Mouse (Mus musculus): ENCODE data around the gene Galnt4. TPM values are rescaled to one million over a fixed set of nuclear protein-coding genes. Genes with fewer than 3 reads are reported as not detected.
"Not testable (repeated sequence)": the region's sequence is repeated elsewhere in the genome, so short reads cannot be mapped to it uniquely, and the experiment has no call there.

The Galnt4 gene
- polyA plus RNA-seq, 1 experiment from 2014 or later, result 9.5 TPM

DNA sequence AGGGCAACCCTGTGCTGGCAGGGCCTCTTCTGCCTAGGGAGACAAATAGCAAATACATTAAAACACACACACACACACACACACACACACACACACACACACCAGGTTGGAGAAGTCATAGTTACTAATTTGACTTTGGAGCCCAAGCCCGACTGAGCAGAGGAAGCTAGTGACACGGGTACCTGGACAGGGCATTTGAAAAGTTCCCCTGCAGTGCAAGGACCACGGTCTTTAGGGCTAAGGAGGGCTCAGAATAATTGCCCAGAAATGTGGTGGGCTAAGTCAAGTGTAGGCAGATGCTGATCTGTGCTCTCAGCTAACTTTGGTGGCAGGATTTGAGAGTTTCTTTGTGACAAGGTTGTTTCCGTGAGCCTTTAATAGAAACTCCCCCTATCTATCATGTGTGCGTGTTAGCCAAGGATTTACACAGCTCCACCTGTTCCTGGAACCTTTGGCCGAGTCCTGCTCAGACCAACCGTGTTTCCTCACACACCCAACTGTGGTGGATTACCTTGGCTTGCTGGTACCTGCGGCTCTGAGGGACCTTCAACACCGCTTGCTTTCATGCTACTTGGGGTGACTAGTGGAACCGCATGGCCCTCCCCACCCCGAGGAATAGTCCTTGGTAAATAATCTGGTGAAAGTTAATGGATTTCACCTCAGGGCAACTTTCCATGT is 24.8 kb downstream of the Galnt4 start:
- H3K4me3 ChIP-seq, result no peak overlapping the region
- peaks cover 4% of the 10 kb centered on the region; the same call in 1 of the 2 replicates for H3K36me3 ChIP-seq
- H3K4me2 ChIP-seq (replicated peaks), result no peak overlapping the region
- H3K9ac ChIP-seq, result no peak overlapping the region
- no peak for ATAC-seq (ENCODE audit: insufficient number of reproducible peaks, insufficient read depth, low FRiP score, low TSS enrichment)
- WGBS, result 91% methylated on average over 11 of the region's 11 CpGs
- H3K27ac ChIP-seq, result no peak overlapping the region
- H3K27me3 ChIP-seq, result no peaks in the 10 kb centered on the region
- no peaks in the 10 kb centered on the region for H3K9me3 ChIP-seq
- H3K4me1 ChIP-seq, result no peaks in the 10 kb centered on the region

DNA sequence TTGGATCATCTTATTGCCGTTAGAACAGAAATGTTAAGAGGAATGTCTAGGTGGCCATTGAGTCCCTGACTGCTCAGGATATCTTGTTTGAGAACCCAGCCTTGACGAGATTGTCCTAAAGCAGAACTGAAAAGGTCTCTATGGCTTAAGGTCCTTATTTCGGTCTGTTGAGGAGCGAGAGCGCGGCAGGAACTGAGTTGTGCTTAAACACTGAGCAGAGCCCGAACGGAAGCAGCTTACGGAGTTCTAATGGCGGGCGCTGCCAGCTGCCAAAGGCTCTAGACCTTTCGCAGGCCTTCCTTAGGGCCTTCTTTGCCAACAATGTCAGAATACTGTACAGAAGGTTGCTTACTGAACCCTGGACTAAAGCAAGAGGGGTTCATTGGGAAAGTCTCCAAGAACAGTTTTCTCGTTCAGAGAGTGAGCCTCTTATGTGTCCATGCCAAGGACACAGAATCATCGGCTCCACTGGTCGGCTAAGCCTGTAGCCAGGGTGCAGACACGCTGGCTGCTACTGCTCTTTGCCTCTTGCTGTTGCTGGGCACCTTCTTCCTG is 25.4 kb downstream of the Galnt4 start:
- ATAC-seq (ENCODE audit: insufficient number of reproducible peaks, insufficient read depth, low FRiP score, low TSS enrichment), result no peak
- H3K4me3 ChIP-seq, result no peak overlapping the region
- H3K36me3 ChIP-seq, result peaks cover 4% of the 10 kb centered on the region; the same call in 1 of the 2 replicates
- H3K27me3 ChIP-seq, result no peaks in the 10 kb centered on the region
- no peaks in the 10 kb centered on the region for H3K9me3 ChIP-seq
- no peak overlapping the region for H3K4me2 ChIP-seq (replicated peaks)
- no peak overlapping the region for H3K27ac ChIP-seq
- H3K9ac ChIP-seq, result no peak overlapping the region
- WGBS, result 94% methylated on average over 16 of the region's 16 CpGs
- H3K4me1 ChIP-seq, result no peaks in the 10 kb centered on the region

GRCm38 (mm10) chr10:99136337-99136736 is 28.4 kb downstream of the Galnt4 start:
- ATAC-seq (ENCODE audit: insufficient number of reproducible peaks, insufficient read depth, low FRiP score, low TSS enrichment), result no peak

GRCm38 (mm10) chr10:99145611-99146010 is 37.7 kb downstream of the Galnt4 start:
- Histone ChIP-seq H3K9ac (no peak overlapping the region), H3K9me3 (no peaks in the 10 kb centered on the region), H3K4me3 (no peak overlapping the region), H3K27ac (no peak overlapping the region), H3K27me3 (no peaks in the 10 kb centered on the region), H3K4me1 (no peaks in the 10 kb centered on the region), H3K36me3 (peaks cover 4% of the 10 kb centered on the region; the same call in 1 of the 2 replicates), H3K4me2 (replicated peaks) (no peak overlapping the region)
- ATAC-seq (ENCODE audit: insufficient number of reproducible peaks, insufficient read depth, low FRiP score, low TSS enrichment), result no peak
- WGBS, result 79% methylated on average over 8 of the region's 8 CpGs

More at GRCm38 (mm10) chr10:99136337-99136736, 28.4 kb downstream of the Galnt4 start:
- Histone ChIP-seq H3K4me3 (no peak overlapping the region), H3K4me1 (no peaks in the 10 kb centered on the region), H3K27me3 (no peaks in the 10 kb centered on the region), H3K9ac (no peak overlapping the region), H3K9me3 (no peaks in the 10 kb centered on the region), H3K4me2 (replicated peaks) (no peak overlapping the region), H3K36me3 (peaks cover 6% of the 10 kb centered on the region), H3K27ac (no peak overlapping the region)
- whole genome bisulfite sequencing, result 78% methylated on average over 5 of the region's 5 CpGs

GRCm38 (mm10) chr10:99146596-99146995 is 38.6 kb downstream of the Galnt4 start:
- ATAC-seq (ENCODE audit: insufficient number of reproducible peaks, insufficient read depth, low FRiP score, low TSS enrichment), result no peak
- no peak overlapping the region for H3K9ac ChIP-seq
- no peaks in the 10 kb centered on the region for H3K4me1 ChIP-seq
- peaks cover 8% of the 10 kb centered on the region; the same call in 1 of the 2 replicates for H3K36me3 ChIP-seq
- WGBS, result 90% methylated on average over 8 of the region's 8 CpGs
- no peaks in the 10 kb centered on the region for H3K27me3 ChIP-seq
- no peak overlapping the region for H3K27ac ChIP-seq
- no peak overlapping the region for H3K4me2 ChIP-seq (replicated peaks)
- no peaks in the 10 kb centered on the region for H3K9me3 ChIP-seq
- no peak overlapping the region for H3K4me3 ChIP-seq

GRCm38 (mm10) chr10:99150016-99150415 is 42.1 kb downstream of the Galnt4 start:
- Histone ChIP-seq H3K9me3 (no peaks in the 10 kb centered on the region), H3K9ac (no peak overlapping the region), H3K4me2 (replicated peaks) (no peak overlapping the region), H3K4me3 (no peak overlapping the region), H3K36me3 (peaks cover 13% of the 10 kb centered on the region; the same call in 1 of the 2 replicates), H3K27me3 (no peaks in the 10 kb centered on the region), H3K4me1 (no peaks in the 10 kb centered on the region), H3K27ac (no peak overlapping the region)
- 85% methylated on average over 6 of the region's 6 CpGs for WGBS
- ATAC-seq (ENCODE audit: insufficient number of reproducible peaks, insufficient read depth, low FRiP score, low TSS enrichment), result no peak

- no peak for ATAC-seq (ENCODE audit: insufficient number of reproducible peaks, insufficient read depth, low FRiP score, low TSS enrichment)
- Histone ChIP-seq H3K27ac (no peak overlapping the region), H3K4me2 (replicated peaks) (no peak overlapping the region), H3K27me3 (no peaks in the 10 kb centered on the region), H3K9ac (no peak overlapping the region), H3K4me3 (no peak overlapping the region), H3K36me3 (peaks cover 13% of the 10 kb centered on the region; the same call in 1 of the 2 replicates), H3K4me1 (no peaks in the 10 kb centered on the region), H3K9me3 (no peaks in the 10 kb centered on the region)
- WGBS, result 95% methylated on average over 1 of the region's 1 CpGs
Observed at GRCm38 (mm10) chr10:99151580-99151979, 43.6 kb downstream of the Galnt4 start.

- 92% methylated on average over 6 of the region's 6 CpGs for WGBS
- no peak overlapping the region for H3K4me3 ChIP-seq
- no peak overlapping the region for H3K4me2 ChIP-seq (replicated peaks)
- H3K27me3 ChIP-seq, result no peaks in the 10 kb centered on the region
- no peaks in the 10 kb centered on the region for H3K9me3 ChIP-seq
- no peak for ATAC-seq (ENCODE audit: insufficient number of reproducible peaks, insufficient read depth, low FRiP score, low TSS enrichment)
- peaks cover 17% of the 10 kb centered on the region; the same call in 1 of the 2 replicates for H3K36me3 ChIP-seq
- no peaks in the 10 kb centered on the region for H3K4me1 ChIP-seq
- no peak overlapping the region for H3K9ac ChIP-seq
- H3K27ac ChIP-seq, result no peak overlapping the region
Observed at GRCm38 (mm10) chr10:99152063-99152462, 44.1 kb downstream of the Galnt4 start.

- Histone ChIP-seq H3K4me3 (no peak overlapping the region), H3K27me3 (no peaks in the 10 kb centered on the region), H3K4me1 (no peaks in the 10 kb centered on the region), H3K4me2 (replicated peaks) (no peak overlapping the region), H3K27ac (no peak overlapping the region), H3K36me3 (peaks cover 17% of the 10 kb centered on the region; the same call in 1 of the 2 replicates), H3K9me3 (no peaks in the 10 kb centered on the region), H3K9ac (no peak overlapping the region)
- ATAC-seq (ENCODE audit: insufficient number of reproducible peaks, insufficient read depth, low FRiP score, low TSS enrichment), result no peak
- 87% methylated on average over 8 of the region's 8 CpGs for WGBS
Observed at GRCm38 (mm10) chr10:99154635-99155034, 46.7 kb downstream of the Galnt4 start.

GRCm38 (mm10) chr10:99156808-99157207 is 48.8 kb downstream of the Galnt4 start:
- no peaks in the 10 kb centered on the region for H3K27me3 ChIP-seq
- H3K4me2 ChIP-seq (replicated peaks), result no peak overlapping the region
- H3K4me3 ChIP-seq, result no peak overlapping the region
- no peaks in the 10 kb centered on the region for H3K4me1 ChIP-seq
- no peak overlapping the region for H3K9ac ChIP-seq
- WGBS, result 90% methylated on average over 5 of the region's 5 CpGs
- H3K9me3 ChIP-seq, result no peaks in the 10 kb centered on the region
- H3K36me3 ChIP-seq, result peaks cover 9% of the 10 kb centered on the region; the same call in 1 of the 2 replicates
- H3K27ac ChIP-seq, result no peak overlapping the region
- no peak for ATAC-seq (ENCODE audit: insufficient number of reproducible peaks, insufficient read depth, low FRiP score, low TSS enrichment)

- ATAC-seq (ENCODE audit: insufficient number of reproducible peaks, insufficient read depth, low FRiP score, low TSS enrichment); H3K4me2 ChIP-seq (replicated peaks); H3K9ac ChIP-seq; H3K27me3 ChIP-seq; H3K9me3 ChIP-seq; H3K4me3 ChIP-seq; H3K4me1 ChIP-seq; H3K36me3 ChIP-seq; H3K27ac ChIP-seq: not testable (repeated sequence)
- 95% methylated on average over 10 of the region's 10 CpGs for WGBS
Observed at GRCm38 (mm10) chr10:99157697-99158096, 49.7 kb downstream of the Galnt4 start.

- H3K9ac ChIP-seq, result no peak overlapping the region
- WGBS, result 36% methylated on average over 8 of the region's 8 CpGs
- peaks cover 6% of the 10 kb centered on the region; the same call in 1 of the 2 replicates for H3K4me1 ChIP-seq
- H3K36me3 ChIP-seq, result no peaks in the 10 kb centered on the region
- H3K4me2 ChIP-seq (replicated peaks), result no peak overlapping the region
- H3K4me3 ChIP-seq, result no peak overlapping the region
- H3K27me3 ChIP-seq, result no peaks in the 10 kb centered on the region
- no peak overlapping the region for H3K27ac ChIP-seq
- ATAC-seq (ENCODE audit: insufficient number of reproducible peaks, insufficient read depth, low FRiP score, low TSS enrichment), result no peak
- H3K9me3 ChIP-seq, result no peaks in the 10 kb centered on the region
Observed at GRCm38 (mm10) chr10:99161987-99162582, 54.1 kb downstream of the Galnt4 start.

Data from embryonic facial prominence, embryonic 12.5 days (tissue).